ENCODE assay signal across 16 mouse cellular contexts in genomic region chr5:143298391-143298790, GRCm38 (mm10). TPM values are rescaled to one million over a fixed set of nuclear protein-coding genes. Genes with fewer than 3 reads are reported as not detected.
DNase-seq lines count a peak whose midpoint lies in the region; ATAC-seq and TF ChIP-seq lines count a peak whose summit lies in the region.
"Had no signal": no experiment of that assay in that cellular context is flagged by ENCODE, and none has a peak within 500 bp of the region (broad histone marks: within the 10 kb centered on the region; RNA-seq: fewer than 3 reads in every experiment).

No protein-coding gene starts in this region.

- WGBS in liver, postnatal 0 days (ENCODE audit: insufficient replicate concordance), result 89% methylated on average over 7 of the region's 7 CpGs
- 91% methylated on average over 7 of the region's 7 CpGs for whole genome bisulfite sequencing in bone marrow, adult 2 months
- WGBS in forebrain, embryonic 15.5 days, result 93% methylated on average over 7 of the region's 7 CpGs

- peaks cover 11% of the 10 kb centered on the region for H3K27me3 ChIP-seq in liver, postnatal 0 days (ENCODE audit: insufficient read depth, low read length)
- H3K27me3 ChIP-seq in forebrain, embryonic 15.5 days, result peaks cover 13% of the 10 kb centered on the region

- H3K9ac ChIP-seq in liver, postnatal 0 days (replicated peaks), result no peak overlapping the region
- H3K9ac ChIP-seq in forebrain, embryonic 15.5 days (replicated peaks), result no peak overlapping the region
- H3K9ac ChIP-seq: hindbrain, embryonic 14.5 days; limb, embryonic 12.5 days had no signal

- ATAC-seq in liver, postnatal 0 days, result no peak
- ATAC-seq in forebrain, embryonic 15.5 days (replicated peaks), result no peak

- peaks cover 30% of the 10 kb centered on the region for H3K36me3 ChIP-seq in liver, postnatal 0 days (replicated peaks; ENCODE audit: insufficient read depth, low read length)
- peaks cover 39% of the 10 kb centered on the region for H3K36me3 ChIP-seq in forebrain, embryonic 15.5 days

- no peaks in the 10 kb centered on the region for H3K9me3 ChIP-seq in liver, postnatal 0 days (ENCODE audit: low read length)
- H3K9me3 ChIP-seq in forebrain, embryonic 15.5 days, result no peaks in the 10 kb centered on the region

- TF ChIP-seq POLR2A in bone marrow, adult 2 months (IDR thresholded peaks at IDR 0.05; ENCODE audit: borderline replicate concordance, control insufficient read depth, low read depth, low read length), result no peak

- no peak for DNase-seq in gastrocnemius, adult 2 months
- DNase-seq in gastrocnemius, postnatal 10 days, result no peak
- no peak for DNase-seq in liver, postnatal 0 days
- DNase-seq in liver, result no peak
- DNase-seq in CD4-positive helper T cell, adult 2 months (ENCODE audit: low read depth, low spot score), result peak; percentile 25
- DNase-seq in frontal cortex, postnatal 10 days (ENCODE audit: low spot score in 2 of 2), result no peak
- DNase-seq: cerebellum, postnatal 14 days; thymus, postnatal 14 days had no signal

- H3K4me1 ChIP-seq in liver, postnatal 0 days (ENCODE audit: insufficient read depth), result peaks cover 2% of the 10 kb centered on the region; the same call in 1 of the 2 replicates
- H3K4me1 ChIP-seq in bone marrow, adult 2 months (ENCODE audit: control insufficient read depth, insufficient read depth, low read length), result no peaks in the 10 kb centered on the region
- peaks cover 6% of the 10 kb centered on the region for H3K4me1 ChIP-seq in forebrain, embryonic 15.5 days

- no peak overlapping the region for H3K27ac ChIP-seq in gastrocnemius, adult 2 months
- no peak overlapping the region for H3K27ac ChIP-seq in liver, postnatal 0 days (ENCODE audit: low read depth)
- H3K27ac ChIP-seq in bone marrow, adult 2 months (ENCODE audit: control insufficient read depth, insufficient read depth, low read depth, low read length, poor library complexity), result no peak overlapping the region
- no peak overlapping the region for H3K27ac ChIP-seq in forebrain, embryonic 15.5 days (replicated peaks)
- H3K27ac ChIP-seq: hindbrain, embryonic 14.5 days; limb, embryonic 12.5 days had no signal

- TF ChIP-seq CTCF in gastrocnemius, adult 2 months (IDR thresholded peaks at IDR 0.05), result peak; percentile 44
- TF ChIP-seq CTCF in liver, postnatal 0 days (IDR thresholded peaks at IDR 0.05; ENCODE audit: low read depth), result peak; percentile 54
- TF ChIP-seq CTCF in bone marrow, adult 2 months (IDR thresholded peaks at IDR 0.05; ENCODE audit: control insufficient read depth, insufficient read depth, low read length), result peak; percentile 35; the same call in 1 of the 2 replicates

- H3K4me2 ChIP-seq in liver, postnatal 0 days (ENCODE audit: low read depth, low read length), result no peak overlapping the region
- no peak overlapping the region for H3K4me2 ChIP-seq in forebrain, embryonic 15.5 days (replicated peaks)
- H3K4me2 ChIP-seq: hindbrain, embryonic 14.5 days; limb, embryonic 12.5 days had no signal

- no peak overlapping the region for H3K4me3 ChIP-seq in gastrocnemius, adult 2 months
- H3K4me3 ChIP-seq in liver, postnatal 0 days (ENCODE audit: low read depth, low read length), result no peak overlapping the region
- H3K4me3 ChIP-seq in bone marrow, adult 2 months (replicated peaks; ENCODE audit: control insufficient read depth, low read depth, low read length), result no peak overlapping the region
- no peak overlapping the region for H3K4me3 ChIP-seq in forebrain, embryonic 15.5 days
- H3K4me3 ChIP-seq: limb, embryonic 12.5 days had no signal

- TF ChIP-seq EP300 in liver, postnatal 0 days (IDR thresholded peaks at IDR 0.05; ENCODE audit: low read depth), result no peak

- intact Hi-C loops in gastrocnemius, adult 2 months (cut with DNase I), result no loop called here

RNA-seq across cellular contexts. Expression of gene Zfp853, which starts 5.0 kb away (rescaled TPM):
- total RNA-seq in gastrocnemius, adult 2 months (2021), result under 1 TPM in 1 of 2 experiments, not detected in 1; 0.08 TPM
- total RNA-seq in gastrocnemius, postnatal 10 days (2021), result under 1 TPM; 0.66 to 0.75 TPM
- polyA plus RNA-seq in liver, postnatal 0 days (2015; fragmentation: Nextera tagmentation; extraction: Ambion mirVana), result not detected in 2 replicates
- not detected in 2 replicates for polyA plus RNA-seq in bone marrow, adult 2 months (2011; ENCODE audit: insufficient read depth, insufficient read length, low replicate concordance, missing spikeins)
- polyA plus RNA-seq in forebrain, embryonic 15.5 days (2015; fragmentation: Nextera tagmentation; extraction: Ambion mirVana), result 0.08 TPM in 1 of 2 replicates, not detected in the other
- total RNA-seq: gastrocnemius, adult 8-10 months had no signal
- polyA plus RNA-seq: C2C12; embryonic facial prominence, embryonic 11.5 days; heart, embryonic 14.5 days had no signal

RNA-seq across cellular contexts. Expression of gene E130309D02Rik, which starts 16.8 kb away (rescaled TPM):
- 10 to 100 TPM; 11.1 to 11.5 TPM for total RNA-seq in gastrocnemius, adult 2 months (2021)
- 10 to 100 TPM; 10.6 to 11.6 TPM for total RNA-seq in gastrocnemius, postnatal 10 days (2021)
- 12.5 and 12.8 TPM in 2 replicates for polyA plus RNA-seq in liver, postnatal 0 days (2015; fragmentation: Nextera tagmentation; extraction: Ambion mirVana)
- 7.6 and 13.1 TPM in 2 replicates for polyA plus RNA-seq in bone marrow, adult 2 months (2011; ENCODE audit: insufficient read depth, insufficient read length, low replicate concordance, missing spikeins)
- polyA plus RNA-seq in forebrain, embryonic 15.5 days (2015; fragmentation: Nextera tagmentation; extraction: Ambion mirVana), result 47.9 and 50.4 TPM in 2 replicates

RNA-seq across cellular contexts. Expression of gene Zfp316, which starts 28.6 kb away (rescaled TPM):
- total RNA-seq in gastrocnemius, adult 2 months (2021), result 1 to 10 TPM; 3.2 to 3.6 TPM
- 1 to 10 TPM; 4.4 to 4.5 TPM for total RNA-seq in gastrocnemius, postnatal 10 days (2021)
- polyA plus RNA-seq in liver, postnatal 0 days (2015; fragmentation: Nextera tagmentation; extraction: Ambion mirVana), result 0.39 and 0.41 TPM in 2 replicates
- 0.87 and 0.90 TPM in 2 replicates for polyA plus RNA-seq in bone marrow, adult 2 months (2011; ENCODE audit: insufficient read depth, insufficient read length, low replicate concordance, missing spikeins)
- polyA plus RNA-seq in forebrain, embryonic 15.5 days (2015; fragmentation: Nextera tagmentation; extraction: Ambion mirVana), result 12.7 and 13.6 TPM in 2 replicates

RNA-seq across cellular contexts. Expression of gene Zdhhc4, which starts 30.7 kb away (rescaled TPM):
- total RNA-seq in gastrocnemius, adult 2 months (2021), result 10 to 100 TPM; 35.0 to 40.6 TPM
- total RNA-seq in gastrocnemius, postnatal 10 days (2021), result 10 to 100 TPM; 35.0 to 37.5 TPM
- 32.8 and 34.6 TPM in 2 replicates for polyA plus RNA-seq in liver, postnatal 0 days (2015; fragmentation: Nextera tagmentation; extraction: Ambion mirVana)
- 21.0 and 33.2 TPM in 2 replicates for polyA plus RNA-seq in bone marrow, adult 2 months (2011; ENCODE audit: insufficient read depth, insufficient read length, low replicate concordance, missing spikeins)
- polyA plus RNA-seq in forebrain, embryonic 15.5 days (2015; fragmentation: Nextera tagmentation; extraction: Ambion mirVana), result 73.5 and 75.0 TPM in 2 replicates

RNA-seq across cellular contexts. Expression of gene Grid2ip, which starts 58.7 kb away (rescaled TPM):
- not detected for total RNA-seq in gastrocnemius, adult 2 months (2021)
- under 1 TPM; 0.05 to 0.11 TPM for total RNA-seq in gastrocnemius, postnatal 10 days (2021)
- not detected in 2 replicates for polyA plus RNA-seq in liver, postnatal 0 days (2015; fragmentation: Nextera tagmentation; extraction: Ambion mirVana)
- polyA plus RNA-seq in bone marrow, adult 2 months (2011; ENCODE audit: insufficient read depth, insufficient read length, low replicate concordance, missing spikeins), result not detected in 2 replicates
- polyA plus RNA-seq in forebrain, embryonic 15.5 days (2015; fragmentation: Nextera tagmentation; extraction: Ambion mirVana), result 0.42 and 0.88 TPM in 2 replicates
- total RNA-seq: gastrocnemius, adult 8-10 months had no signal
- polyA plus RNA-seq: C2C12 had no signal
